In the genomic region with DNA sequence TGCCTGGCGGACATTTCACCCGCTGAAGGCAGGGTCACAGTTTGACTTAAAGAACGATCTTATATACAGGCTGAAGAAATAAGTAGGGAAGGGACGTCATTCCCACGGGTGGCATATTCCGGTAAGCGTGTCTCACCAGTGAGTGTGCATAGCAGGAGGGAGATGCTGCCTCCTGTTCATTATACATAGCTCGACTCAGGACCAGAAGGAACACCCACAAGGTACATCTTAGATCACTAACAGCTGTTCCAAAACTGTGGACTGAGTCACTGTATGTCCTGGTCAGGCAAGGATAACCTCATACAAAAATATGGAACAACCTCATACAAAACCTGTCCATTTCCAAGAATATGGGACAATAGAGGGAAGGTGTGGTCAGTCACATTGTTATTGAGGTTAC, we compare ENCODE assay signal across 26 mouse cellular contexts. TPM values are rescaled to one million over a fixed set of nuclear protein-coding genes. Genes with fewer than 3 reads are reported as not detected.
"Had no signal": no experiment of that assay in that cellular context is flagged by ENCODE, and none has a peak within 500 bp of the region (broad histone marks: within the 10 kb centered on the region; RNA-seq: fewer than 3 reads in every experiment).

No protein-coding gene starts in this region.

- H3K27ac ChIP-seq: liver, embryonic 15.5 days; lung, embryonic 15.5 days; midbrain, embryonic 12.5 days; neural tube, embryonic 13.5 days; neural tube, embryonic 15.5 days had no signal

- H3K36me3 ChIP-seq: liver, embryonic 15.5 days; lung, embryonic 15.5 days; midbrain, embryonic 12.5 days; neural tube, embryonic 13.5 days; neural tube, embryonic 15.5 days had no signal

- ATAC-seq: liver, postnatal 0 days; lung, postnatal 0 days; midbrain, embryonic 16.5 days had no signal

- H3K4me3 ChIP-seq: liver, embryonic 15.5 days; lung, embryonic 15.5 days; midbrain, embryonic 12.5 days; myocyte; neural tube, embryonic 13.5 days; neural tube, embryonic 15.5 days had no signal

- DNase-seq: liver, postnatal 0 days; lung, adult 2 months; lung, postnatal 14 days; lung, postnatal 4 days; midbrain, embryonic 14.5 days; right cerebral cortex, postnatal 14 days; right cerebral cortex, postnatal 4 days; spleen, adult 18-20 months; thymus, adult 18-20 months; thymus, postnatal 14 days; thymus, postnatal 36 days had no signal

- H3K4me1 ChIP-seq: midbrain, embryonic 12.5 days; neural tube, embryonic 13.5 days; neural tube, embryonic 15.5 days had no signal

- H3K9ac ChIP-seq: liver, embryonic 15.5 days; liver, postnatal 0 days; lung, embryonic 15.5 days; midbrain, embryonic 12.5 days; neural tube, embryonic 13.5 days; neural tube, embryonic 15.5 days had no signal

- H3K9me3 ChIP-seq: liver, embryonic 15.5 days; lung, embryonic 15.5 days; midbrain, embryonic 12.5 days; neural tube, embryonic 15.5 days had no signal

- H3K27me3 ChIP-seq: lung, embryonic 15.5 days; neural tube, embryonic 13.5 days; neural tube, embryonic 15.5 days had no signal

- H3K4me2 ChIP-seq: liver, embryonic 15.5 days; lung, embryonic 15.5 days; midbrain, embryonic 12.5 days; neural tube, embryonic 13.5 days; neural tube, embryonic 15.5 days had no signal

RNA-seq across cellular contexts. Expression of gene 4921517D22Rik, which starts 5.2 kb away (rescaled TPM):
- total RNA-seq: megakaryocyte, adult 5-6 weeks; megakaryocyte-erythroid progenitor cell, adult 5-6 weeks had no signal
- polyA plus RNA-seq: liver, embryonic 15.5 days; liver, postnatal 0 days; lung, adult 2 months; lung, embryonic 15.5 days; lung, postnatal 0 days; midbrain, embryonic 12.5 days; midbrain, embryonic 14.5 days; midbrain, embryonic 16.5 days; myocyte; neural tube, embryonic 11.5 days; neural tube, embryonic 13.5 days; neural tube, embryonic 15.5 days; small intestine, adult 2 months; stomach, embryonic 14.5 days; stomach, embryonic 16.5 days; thymus, postnatal 0 days had no signal

RNA-seq across cellular contexts. Expression of gene Spata31d1a, which starts 11.0 kb away (rescaled TPM):
- polyA plus RNA-seq: liver, embryonic 15.5 days; lung, adult 2 months; lung, embryonic 15.5 days; midbrain, embryonic 14.5 days; myocyte; neural tube, embryonic 11.5 days; small intestine, adult 2 months; stomach, embryonic 16.5 days; thymus, postnatal 0 days had no signal

RNA-seq across cellular contexts. Expression of gene Spata31d1b, which starts 13.0 kb away (rescaled TPM):
- total RNA-seq: megakaryocyte, adult 5-6 weeks; megakaryocyte-erythroid progenitor cell, adult 5-6 weeks had no signal
- polyA plus RNA-seq: liver, postnatal 0 days; lung, adult 2 months; lung, embryonic 15.5 days; lung, postnatal 0 days; midbrain, embryonic 12.5 days; midbrain, embryonic 14.5 days; midbrain, embryonic 16.5 days; myocyte; neural tube, embryonic 11.5 days; neural tube, embryonic 13.5 days; neural tube, embryonic 15.5 days; small intestine, adult 2 months; stomach, embryonic 14.5 days; stomach, embryonic 16.5 days had no signal

RNA-seq across cellular contexts. Expression of gene Spata31d1d, which starts 32.4 kb away (rescaled TPM):
- total RNA-seq: megakaryocyte, adult 5-6 weeks had no signal
- polyA plus RNA-seq: liver, embryonic 15.5 days; liver, postnatal 0 days; lung, adult 2 months; lung, embryonic 15.5 days; lung, postnatal 0 days; midbrain, embryonic 12.5 days; midbrain, embryonic 14.5 days; midbrain, embryonic 16.5 days; myocyte; neural tube, embryonic 11.5 days; neural tube, embryonic 13.5 days; neural tube, embryonic 15.5 days; small intestine, adult 2 months; stomach, embryonic 14.5 days; stomach, embryonic 16.5 days; thymus, postnatal 0 days had no signal
